Mouse (Mus musculus): ENCODE measurements around the gene Ddx5.
"Not testable (repeated sequence)": the region's sequence is repeated elsewhere in the genome, so short reads cannot be mapped to it uniquely, and the experiment has no call there.

Gene Ddx5

GRCm38 (mm10) chr11:106762139-106762799, 26.7 kb downstream of the Ddx5 start:
- DNase-seq (ENCODE audit: extremely low spot score), result no peak

- no peak for DNase-seq (ENCODE audit: extremely low spot score)
Measured at GRCm38 (mm10) chr11:106760511-106760910, 28.5 kb downstream of the Ddx5 start.

GRCm38 (mm10) chr11:106759028-106759427, 30.0 kb downstream of the Ddx5 start:
- DNase-seq (ENCODE audit: extremely low spot score), result no peak

DNA sequence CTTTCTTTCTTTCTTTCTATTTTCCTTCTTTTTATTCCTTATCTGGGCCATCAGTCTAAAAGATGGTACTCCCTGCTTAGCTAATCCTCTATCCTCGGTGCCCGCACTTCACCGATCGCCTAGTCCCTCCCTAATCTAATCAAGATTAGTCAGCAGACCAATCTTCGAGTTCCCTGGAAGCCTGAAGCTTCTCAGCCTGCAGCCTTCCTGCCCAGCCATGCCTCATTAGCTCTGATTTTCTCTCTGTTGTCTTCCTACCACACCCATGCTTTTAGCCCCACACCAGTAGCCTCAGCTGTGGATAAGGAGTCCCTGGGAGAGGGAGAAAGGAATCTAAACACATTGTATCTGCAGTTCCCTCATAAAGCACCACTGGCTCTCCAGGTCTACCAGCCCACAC, 33.4 kb downstream of the Ddx5 start:
- DNase-seq (ENCODE audit: extremely low spot score), result no peak

- no peak for DNase-seq (ENCODE audit: extremely low spot score)
Measured at GRCm38 (mm10) chr11:106753314-106753713, 35.7 kb downstream of the Ddx5 start.

GRCm38 (mm10) chr11:106752103-106752502, 36.9 kb downstream of the Ddx5 start:
- no peak for DNase-seq (ENCODE audit: extremely low spot score)

DNA sequence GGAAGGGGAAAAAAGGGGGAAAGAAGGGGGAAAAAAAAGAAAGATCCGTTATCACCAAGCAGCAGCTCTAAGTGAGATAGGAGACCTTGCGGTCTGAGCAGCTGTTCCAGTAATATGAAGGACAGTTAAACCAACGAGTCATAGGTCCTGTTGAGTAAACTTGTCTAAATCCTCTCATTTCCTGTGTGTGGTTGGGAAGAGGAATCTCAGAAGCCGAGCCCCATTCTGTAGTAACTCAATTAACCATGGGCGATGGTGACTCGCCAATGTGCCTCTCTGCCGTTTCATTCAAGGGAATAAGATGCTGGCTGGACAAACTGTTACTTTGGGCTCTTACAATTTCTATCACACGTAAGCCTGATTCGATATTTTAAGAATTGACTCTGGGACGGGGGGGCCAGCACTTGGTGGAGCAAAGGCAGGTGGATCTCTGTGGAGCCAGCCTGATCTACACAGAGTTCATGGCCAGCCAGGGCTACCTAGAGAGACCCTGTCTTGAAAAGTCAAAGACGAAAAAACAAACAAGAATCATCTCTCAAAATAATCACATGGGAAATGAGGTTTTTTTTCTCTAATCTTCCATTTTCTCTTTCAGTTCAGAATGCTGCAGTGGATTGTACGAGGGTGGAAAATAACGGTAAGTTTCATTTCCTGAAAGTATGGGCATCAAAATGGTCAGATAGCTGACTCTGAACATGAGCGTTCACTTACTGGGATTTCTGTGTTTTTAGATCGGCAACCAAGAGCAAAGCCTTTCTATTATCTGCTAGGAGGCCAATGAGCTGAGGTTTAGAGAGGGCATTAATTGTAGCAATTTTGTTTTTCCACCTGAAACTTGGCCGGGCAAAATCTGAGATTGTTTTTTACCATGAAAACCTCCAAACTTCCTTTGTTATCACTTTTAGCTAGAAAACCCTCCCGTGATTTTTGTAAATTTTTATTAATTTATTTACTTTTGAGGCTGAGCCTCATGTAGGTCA, 37.7 kb downstream of the Ddx5 start, which contains the start of gene Milr1:
Gene Milr1 (plus strand): TSS at position 188 of the 980 bp plus-strand sequence.
- no peak for DNase-seq (ENCODE audit: extremely low spot score)

- DNase-seq (ENCODE audit: extremely low spot score), result no peak
Measured at GRCm38 (mm10) chr11:106750121-106750751, 38.7 kb downstream of the Ddx5 start, which contains the start of gene Pecam1. Gene Pecam1 (minus strand): TSS chr11:106750628.

DNA sequence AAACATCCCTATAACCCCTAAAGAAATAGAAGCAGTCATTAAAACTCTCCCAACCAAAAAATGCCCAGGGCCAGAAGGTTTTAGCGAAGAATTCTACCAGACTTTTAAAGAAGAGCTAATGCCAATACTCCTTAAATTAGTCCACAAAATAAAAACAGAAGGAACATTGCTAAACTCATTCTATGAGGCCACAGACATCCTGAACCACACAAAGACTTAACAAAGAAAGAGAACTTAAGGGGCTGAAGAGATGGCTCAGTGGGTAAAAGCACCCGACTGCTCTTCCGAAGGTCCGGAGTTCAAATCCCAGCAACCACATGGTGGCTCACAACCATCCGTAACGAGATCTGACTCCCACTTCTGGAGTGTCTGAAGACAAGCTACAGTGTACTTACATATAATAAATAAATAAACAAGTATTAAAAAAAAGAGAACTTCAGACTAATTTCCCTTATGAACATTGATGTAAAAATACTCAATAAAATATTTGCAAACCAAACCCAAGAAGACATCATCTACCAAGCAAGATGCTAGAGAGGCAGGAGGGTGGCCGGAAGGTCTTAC, 39.3 kb downstream of the Ddx5 start:
- DNase-seq (ENCODE audit: extremely low spot score), result not testable (repeated sequence)

- no peak for DNase-seq (ENCODE audit: extremely low spot score)
Measured at GRCm38 (mm10) chr11:106744949-106745348, 44.0 kb downstream of the Ddx5 start.

- peak; percentile 54 for DNase-seq (ENCODE audit: extremely low spot score)
Measured at GRCm38 (mm10) chr11:106742388-106742841, 46.6 kb downstream of the Ddx5 start.

GRCm38 (mm10) chr11:106741826-106742225, 47.2 kb downstream of the Ddx5 start:
- no peak for DNase-seq (ENCODE audit: extremely low spot score)

GRCm38 (mm10) chr11:106741232-106741631, 47.8 kb downstream of the Ddx5 start:
- DNase-seq (ENCODE audit: extremely low spot score), result no peak

GRCm38 (mm10) chr11:106740724-106741123, 48.3 kb downstream of the Ddx5 start:
- not testable (repeated sequence) for DNase-seq (ENCODE audit: extremely low spot score)

- DNase-seq (ENCODE audit: extremely low spot score), result no peak
Measured at GRCm38 (mm10) chr11:106739116-106739515, 49.9 kb downstream of the Ddx5 start.

DNA sequence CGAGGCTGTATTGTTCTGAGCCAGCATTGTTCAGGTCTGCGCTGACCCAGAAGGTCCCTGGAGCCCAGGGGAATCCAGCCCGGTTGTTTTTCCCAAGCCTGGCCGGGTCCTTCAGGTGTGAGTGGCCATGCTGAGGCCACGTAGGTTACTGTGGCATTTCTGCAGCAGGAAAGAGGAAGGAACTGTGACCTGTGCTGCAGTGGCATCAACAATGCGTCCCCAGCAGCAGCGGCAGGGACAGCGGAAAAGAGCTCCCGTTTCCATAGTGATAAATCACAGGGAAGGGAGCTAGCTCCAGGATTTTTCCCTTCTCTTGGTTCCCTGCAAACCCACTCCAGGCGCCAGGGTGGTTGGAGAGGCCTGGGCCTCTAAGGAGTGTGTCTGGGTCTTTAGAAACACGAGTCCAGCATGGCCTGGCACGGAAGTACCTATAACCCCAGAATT, 51.8 kb downstream of the Ddx5 start:
- peak; percentile 49 for DNase-seq (ENCODE audit: extremely low spot score)

DNA sequence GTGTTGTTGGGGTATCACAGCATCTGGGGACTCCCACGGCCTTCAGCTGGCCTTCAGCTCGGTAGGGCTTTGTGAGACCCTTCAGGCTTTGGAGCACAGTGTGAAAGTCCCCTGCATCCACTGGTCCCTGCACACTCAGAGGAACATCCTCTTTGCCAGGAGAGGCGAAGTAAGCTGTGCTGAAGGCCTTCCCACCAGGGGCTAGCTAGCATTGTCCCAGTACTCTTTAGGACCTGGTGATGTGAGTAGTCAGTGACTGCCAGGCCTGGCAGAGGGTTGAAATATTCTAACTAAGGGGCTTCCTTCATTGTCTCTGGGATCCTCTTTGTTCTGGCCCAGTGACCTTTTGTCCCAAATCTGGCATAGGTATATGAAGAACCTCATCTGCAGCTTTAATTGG, 52.4 kb downstream of the Ddx5 start:
- no peak for DNase-seq (ENCODE audit: extremely low spot score)

DNA sequence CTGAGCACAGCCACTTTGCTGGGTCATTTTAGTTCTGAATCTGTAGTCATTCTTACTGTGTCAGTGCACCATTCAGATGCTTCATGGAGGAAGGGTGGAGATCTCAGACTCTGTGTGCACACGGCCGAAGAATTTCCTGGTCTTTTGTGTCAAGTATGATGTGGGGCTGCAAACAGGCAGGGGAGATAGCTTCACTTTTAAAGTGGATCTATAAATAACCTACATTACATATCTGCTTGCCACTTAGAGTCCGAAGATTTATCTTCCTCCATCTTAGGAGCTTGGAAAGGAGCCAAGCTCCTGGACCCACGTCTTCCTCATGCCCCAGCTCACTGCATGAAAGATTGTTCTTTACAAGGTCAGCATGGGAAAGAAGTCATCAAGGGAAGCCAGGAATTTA, 58.3 kb downstream of the Ddx5 start:
- DNase-seq (ENCODE audit: extremely low spot score), result no peak
